Mouse (Mus musculus): ENCODE data around the gene E130308A19Rik. TPM values are rescaled to one million over a fixed set of nuclear protein-coding genes. Genes with fewer than 3 reads are reported as not detected.

E130308A19Rik gene
- polyA plus RNA-seq, 1 experiment from 2014 or later = 55.3 TPM

- H3K9me3 ChIP-seq = no peaks in the 10 kb centered on the region
- H3K27ac ChIP-seq = no peak overlapping the region
- no peak for ATAC-seq (ENCODE audit: low FRiP score)
- peaks cover 11% of the 10 kb centered on the region for H3K4me1 ChIP-seq
- H3K36me3 ChIP-seq (replicated peaks) = no peaks in the 10 kb centered on the region
- no peak overlapping the region for H3K4me2 ChIP-seq
- H3K27me3 ChIP-seq = no peaks in the 10 kb centered on the region
- no peak overlapping the region for H3K9ac ChIP-seq
- 93% methylated on average over 2 of the region's 2 CpGs for whole genome bisulfite sequencing
- no peak overlapping the region for H3K4me3 ChIP-seq (replicated peaks)
These were observed 44.0 kb downstream of the E130308A19Rik start for GRCm38 (mm10) chr4:59670015-59670414.

- H3K27ac ChIP-seq = no peak overlapping the region
- H3K4me1 ChIP-seq = peaks cover 13% of the 10 kb centered on the region
- no peak overlapping the region for H3K9ac ChIP-seq
- H3K9me3 ChIP-seq = no peaks in the 10 kb centered on the region
- ATAC-seq (ENCODE audit: low FRiP score) = no peak
- no peaks in the 10 kb centered on the region for H3K36me3 ChIP-seq (replicated peaks)
- no peak overlapping the region for H3K4me3 ChIP-seq (replicated peaks)
- 88% methylated on average over 2 of the region's 2 CpGs for WGBS
- H3K4me2 ChIP-seq = no peak overlapping the region
- H3K27me3 ChIP-seq = no peaks in the 10 kb centered on the region
These were observed 47.6 kb downstream of the E130308A19Rik start for GRCm38 (mm10) chr4:59673423-59674117.

- no peak for ATAC-seq (ENCODE audit: low FRiP score)
- H3K27me3 ChIP-seq = no peaks in the 10 kb centered on the region
- 86% methylated on average over 8 of the region's 8 CpGs for WGBS
- H3K4me1 ChIP-seq = peaks cover 13% of the 10 kb centered on the region
- no peaks in the 10 kb centered on the region for H3K36me3 ChIP-seq (replicated peaks)
- no peak overlapping the region for H3K4me3 ChIP-seq (replicated peaks)
- H3K27ac ChIP-seq = 0 out of 2 replicates have a peak overlapping the region, but pooled peaks have one; percentile 8
- no peak overlapping the region for H3K9ac ChIP-seq
- H3K4me2 ChIP-seq = no peak overlapping the region
- H3K9me3 ChIP-seq = no peaks in the 10 kb centered on the region
These were observed 49.1 kb downstream of the E130308A19Rik start for GRCm38 (mm10) chr4:59674929-59675679.

GRCm38 (mm10) chr4:59675699-59676098 is 49.7 kb downstream of the E130308A19Rik start:
- ATAC-seq (ENCODE audit: low FRiP score) = no peak
- Histone ChIP-seq H3K27me3 (no peaks in the 10 kb centered on the region), H3K27ac (0 out of 2 replicates have a peak overlapping the region, but pooled peaks have one; percentile 36), H3K9me3 (no peaks in the 10 kb centered on the region), H3K4me2 (no peak overlapping the region), H3K9ac (no peak overlapping the region), H3K4me1 (peaks cover 13% of the 10 kb centered on the region), H3K36me3 (replicated peaks) (no peaks in the 10 kb centered on the region), H3K4me3 (replicated peaks) (no peak overlapping the region)
- WGBS = 50% methylated on average over 3 of the region's 3 CpGs

- 92% methylated on average over 1 of the region's 1 CpGs for WGBS
- H3K27ac ChIP-seq = no peak overlapping the region
- H3K4me1 ChIP-seq = peaks cover 13% of the 10 kb centered on the region
- H3K9ac ChIP-seq = no peak overlapping the region
- ATAC-seq (ENCODE audit: low FRiP score) = no peak
- no peak overlapping the region for H3K4me3 ChIP-seq (replicated peaks)
- no peak overlapping the region for H3K4me2 ChIP-seq
- H3K27me3 ChIP-seq = no peaks in the 10 kb centered on the region
- H3K36me3 ChIP-seq (replicated peaks) = no peaks in the 10 kb centered on the region
- no peaks in the 10 kb centered on the region for H3K9me3 ChIP-seq
These were observed 55.4 kb downstream of the E130308A19Rik start for GRCm38 (mm10) chr4:59681383-59681782.

- Histone ChIP-seq H3K27me3 (no peaks in the 10 kb centered on the region), H3K36me3 (replicated peaks) (no peaks in the 10 kb centered on the region), H3K9me3 (no peaks in the 10 kb centered on the region), H3K4me3 (replicated peaks) (no peak overlapping the region), H3K4me1 (peaks cover 9% of the 10 kb centered on the region), H3K4me2 (no peak overlapping the region), H3K27ac (no peak overlapping the region), H3K9ac (no peak overlapping the region)
- no peak for ATAC-seq (ENCODE audit: low FRiP score)
- WGBS = 83% methylated on average over 3 of the region's 3 CpGs
These were observed 56.5 kb downstream of the E130308A19Rik start for GRCm38 (mm10) chr4:59682491-59682890.

- Histone ChIP-seq H3K4me1 (peaks cover 9% of the 10 kb centered on the region), H3K27ac (no peak overlapping the region), H3K4me2 (no peak overlapping the region), H3K27me3 (no peaks in the 10 kb centered on the region), H3K36me3 (replicated peaks) (no peaks in the 10 kb centered on the region), H3K4me3 (replicated peaks) (no peak overlapping the region), H3K9me3 (no peaks in the 10 kb centered on the region), H3K9ac (no peak overlapping the region)
- ATAC-seq (ENCODE audit: low FRiP score) = no peak
- WGBS = 87% methylated on average over 10 of the region's 10 CpGs
These were observed 56.9 kb downstream of the E130308A19Rik start for GRCm38 (mm10) chr4:59682950-59683349.

- H3K27me3 ChIP-seq = no peaks in the 10 kb centered on the region
- no peaks in the 10 kb centered on the region for H3K36me3 ChIP-seq (replicated peaks)
- H3K9me3 ChIP-seq = no peaks in the 10 kb centered on the region
- H3K4me2 ChIP-seq = no peak overlapping the region
- ATAC-seq (ENCODE audit: low FRiP score) = no peak
- WGBS = 85% methylated on average over 4 of the region's 4 CpGs
- no peak overlapping the region for H3K9ac ChIP-seq
- peaks cover 12% of the 10 kb centered on the region for H3K4me1 ChIP-seq
- no peak overlapping the region for H3K27ac ChIP-seq
- no peak overlapping the region for H3K4me3 ChIP-seq (replicated peaks)
These were observed 58.3 kb downstream of the E130308A19Rik start for GRCm38 (mm10) chr4:59684306-59684705.

- 80% methylated on average over 4 of the region's 4 CpGs for WGBS
- Histone ChIP-seq H3K9ac (no peak overlapping the region), H3K27me3 (no peaks in the 10 kb centered on the region), H3K36me3 (replicated peaks) (peaks cover 14% of the 10 kb centered on the region), H3K4me2 (no peak overlapping the region), H3K4me3 (replicated peaks) (no peak overlapping the region), H3K4me1 (peaks cover 22% of the 10 kb centered on the region), H3K9me3 (no peaks in the 10 kb centered on the region), H3K27ac (no peak overlapping the region)
- ATAC-seq (ENCODE audit: low FRiP score) = no peak
These were observed 60.7 kb downstream of the E130308A19Rik start for GRCm38 (mm10) chr4:59686716-59687115.

- ATAC-seq (ENCODE audit: low FRiP score) = no peak
- 91% methylated on average over 4 of the region's 4 CpGs for WGBS
- H3K9ac ChIP-seq = no peak overlapping the region
- no peak overlapping the region for H3K27ac ChIP-seq
- no peaks in the 10 kb centered on the region for H3K9me3 ChIP-seq
- H3K27me3 ChIP-seq = no peaks in the 10 kb centered on the region
- peaks cover 14% of the 10 kb centered on the region for H3K36me3 ChIP-seq (replicated peaks)
- H3K4me2 ChIP-seq = no peak overlapping the region
- H3K4me1 ChIP-seq = peaks cover 15% of the 10 kb centered on the region; the same call in 1 of the 2 replicates
- no peak overlapping the region for H3K4me3 ChIP-seq (replicated peaks)
These were observed 63.0 kb downstream of the E130308A19Rik start for GRCm38 (mm10) chr4:59689055-59689454.

GRCm38 (mm10) chr4:59690145-59690544 is 64.1 kb downstream of the E130308A19Rik start:
- no peak for ATAC-seq (ENCODE audit: low FRiP score)
- H3K4me1 ChIP-seq = peaks cover 12% of the 10 kb centered on the region; the same call in 1 of the 2 replicates
- no peak overlapping the region for H3K4me3 ChIP-seq (replicated peaks)
- 75% methylated on average over 4 of the region's 4 CpGs for WGBS
- peaks cover 14% of the 10 kb centered on the region for H3K36me3 ChIP-seq (replicated peaks)
- H3K27me3 ChIP-seq = no peaks in the 10 kb centered on the region
- H3K9me3 ChIP-seq = no peaks in the 10 kb centered on the region
- H3K4me2 ChIP-seq = no peak overlapping the region
- H3K9ac ChIP-seq = no peak overlapping the region
- H3K27ac ChIP-seq = no peak overlapping the region

GRCm38 (mm10) chr4:59696846-59697245 is 70.8 kb downstream of the E130308A19Rik start:
- H3K9me3 ChIP-seq = no peaks in the 10 kb centered on the region
- no peaks in the 10 kb centered on the region for H3K27me3 ChIP-seq
- no peaks in the 10 kb centered on the region for H3K36me3 ChIP-seq (replicated peaks)
- no peak overlapping the region for H3K27ac ChIP-seq
- WGBS = 90% methylated on average over 3 of the region's 3 CpGs
- H3K4me1 ChIP-seq = no peaks in the 10 kb centered on the region; the same call in 1 of the 2 replicates
- no peak overlapping the region for H3K4me3 ChIP-seq (replicated peaks)
- ATAC-seq (ENCODE audit: low FRiP score) = no peak
- H3K9ac ChIP-seq = no peak overlapping the region
- no peak overlapping the region for H3K4me2 ChIP-seq

All from forebrain, embryonic 12.5 days (tissue).